Mouse (Mus musculus) mouse trophoblast stem cell (cell line): ENCODE measurements around the gene Tmem132a.

Experiments used
- in situ Hi-C, 2 experiments: fragments of 300-500 bp; cut with MseI, MboI; formaldehyde crosslinking; loops; 2 replicates in 1 of 2; 3 replicates in 1 of 2; pipeline ENCODE4 v1.15.1; 2025

Gene Tmem132a

GRCm38 (mm10) chr19:10869886-10870527 is at the start of gene Tmem132a:
Tmem132a (minus strand) TSS chr19:10869940.
- in situ Hi-C loops: no loop called here

GRCm38 (mm10) chr19:10918321-10918991 is 48.7 kb upstream of the Tmem132a start:
- in situ Hi-C loops: no loop called here

GRCm38 (mm10) chr19:10916506-10916905 is 46.8 kb upstream of the Tmem132a start:
- in situ Hi-C loops: no loop called here

- in situ Hi-C loops: loop anchor here (5.0 kb wide), 2 partner anchors 42 to 62 kb away; no protein-coding TSS in a partner anchor
These were observed 45.1 kb upstream of the Tmem132a start for GRCm38 (mm10) chr19:10914870-10915269.

- in situ Hi-C loops: loop anchor here (5.0 kb wide), 2 partner anchors 43 to 63 kb away; no protein-coding TSS in a partner anchor
These were observed 44.6 kb upstream of the Tmem132a start for GRCm38 (mm10) chr19:10914291-10914690.

- in situ Hi-C loops: no loop called here
These were observed 39.5 kb upstream of the Tmem132a start for GRCm38 (mm10) chr19:10909087-10909721.

GRCm38 (mm10) chr19:10907891-10908290 is 38.2 kb upstream of the Tmem132a start:
- in situ Hi-C loops: no loop called here

GRCm38 (mm10) chr19:10905728-10906000 is 35.9 kb upstream of the Tmem132a start:
- in situ Hi-C loops: no loop called here

GRCm38 (mm10) chr19:10904927-10905727 is 35.4 kb upstream of the Tmem132a start:
- in situ Hi-C loops: no loop called here

- in situ Hi-C loops: no loop called here
These were observed 34.8 kb upstream of the Tmem132a start for GRCm38 (mm10) chr19:10904512-10904911.

- in situ Hi-C loops: no loop called here
These were observed 31.3 kb upstream of the Tmem132a start for GRCm38 (mm10) chr19:10901046-10901445.

- in situ Hi-C loops: no loop called here
These were observed 30.6 kb upstream of the Tmem132a start for GRCm38 (mm10) chr19:10900315-10900714.

GRCm38 (mm10) chr19:10897491-10897890 is 27.8 kb upstream of the Tmem132a start:
- in situ Hi-C loops: no loop called here

- in situ Hi-C loops: no loop called here
These were observed 27.1 kb upstream of the Tmem132a start for GRCm38 (mm10) chr19:10896849-10897248.

GRCm38 (mm10) chr19:10895708-10896107 is 26.0 kb upstream of the Tmem132a start:
- in situ Hi-C loops: no loop called here

- in situ Hi-C loops: no loop called here
These were observed 25.3 kb upstream of the Tmem132a start, which contains the start of gene Prpf19 for GRCm38 (mm10) chr19:10895016-10895528. Prpf19 (plus strand) TSS chr19:10895231.

- in situ Hi-C loops: no loop called here
These were observed 22.5 kb upstream of the Tmem132a start for GRCm38 (mm10) chr19:10892201-10892600.

- in situ Hi-C loops: no loop called here
These were observed 11.8 kb upstream of the Tmem132a start, which contains the start of gene Tmem109 for GRCm38 (mm10) chr19:10881426-10882154. Tmem109 (minus strand) TSS chr19:10882001.

- in situ Hi-C loops: no loop called here
These were observed 11.3 kb upstream of the Tmem132a start for GRCm38 (mm10) chr19:10880975-10881425.

- in situ Hi-C loops: no loop called here
These were observed 10.6 kb upstream of the Tmem132a start for GRCm38 (mm10) chr19:10880085-10880974.
